Mouse (Mus musculus): ENCODE data around the gene Ttc24.

Ttc24 gene

GRCm38 (mm10) chr3:88078204-88078603 is at the start of gene Ttc24:
Gene Ttc24 (minus strand): TSS chr3:88078304.
- no peak for DNase-seq

GRCm38 (mm10) chr3:88127636-88128035 is 49.5 kb upstream of the Ttc24 start:
- DNase-seq = peak in 1 of 2 experiments; percentile 22

GRCm38 (mm10) chr3:88126181-88126580 is 48.1 kb upstream of the Ttc24 start:
- no peak for DNase-seq

- no peak for DNase-seq
These were observed 47.1 kb upstream of the Ttc24 start for GRCm38 (mm10) chr3:88125195-88125594.

- DNase-seq = no peak
These were observed 43.3 kb upstream of the Ttc24 start for GRCm38 (mm10) chr3:88121164-88122131.

- no peak for DNase-seq
These were observed 42.1 kb upstream of the Ttc24 start for GRCm38 (mm10) chr3:88120117-88120651.

- DNase-seq = no peak
These were observed 36.3 kb upstream of the Ttc24 start for GRCm38 (mm10) chr3:88114396-88114795.

- DNase-seq = no peak
These were observed 31.0 kb upstream of the Ttc24 start for GRCm38 (mm10) chr3:88109126-88109525.

GRCm38 (mm10) chr3:88106126-88106525 is 28.0 kb upstream of the Ttc24 start:
- DNase-seq = no peak

GRCm38 (mm10) chr3:88102611-88103010 is 24.5 kb upstream of the Ttc24 start:
- no peak for DNase-seq

- no peak for DNase-seq
These were observed 24.1 kb upstream of the Ttc24 start for GRCm38 (mm10) chr3:88102196-88102595.

- DNase-seq = no peak
These were observed 23.6 kb upstream of the Ttc24 start for GRCm38 (mm10) chr3:88101736-88102135.

GRCm38 (mm10) chr3:88100251-88100650 is 22.1 kb upstream of the Ttc24 start:
- DNase-seq = no peak

GRCm38 (mm10) chr3:88097666-88098065 is 19.6 kb upstream of the Ttc24 start:
- DNase-seq = no peak

GRCm38 (mm10) chr3:88094126-88094525 is 16.0 kb upstream of the Ttc24 start:
- no peak for DNase-seq

- no peak for DNase-seq
These were observed 12.5 kb upstream of the Ttc24 start for GRCm38 (mm10) chr3:88090616-88091015.

- no peak for DNase-seq
These were observed 12.0 kb upstream of the Ttc24 start for GRCm38 (mm10) chr3:88090106-88090505.

- DNase-seq = no peak
These were observed 9.6 kb upstream of the Ttc24 start for GRCm38 (mm10) chr3:88087688-88088087.

- no peak for DNase-seq
These were observed 7.4 kb upstream of the Ttc24 start for GRCm38 (mm10) chr3:88085459-88085858.

GRCm38 (mm10) chr3:88084001-88084400 is 5.9 kb upstream of the Ttc24 start:
- no peak for DNase-seq

- DNase-seq = no peak
These were observed 4.6 kb upstream of the Ttc24 start for GRCm38 (mm10) chr3:88082663-88083062.

- no peak for DNase-seq
These were observed 4.1 kb upstream of the Ttc24 start for GRCm38 (mm10) chr3:88082224-88082618.

- peak; percentile 68 to 76 for DNase-seq
These were observed 3.5 kb upstream of the Ttc24 start, which contains the start of gene Iqgap3 for GRCm38 (mm10) chr3:88081345-88082223. Gene Iqgap3 (plus strand): TSS chr3:88081971.

Measured in thymus, adult 18-20 months (tissue).